Mouse (Mus musculus): ENCODE results near the gene Cd86. TPM values are rescaled to one million over a fixed set of nuclear protein-coding genes. Genes with fewer than 3 reads are reported as not detected.

Gene Cd86
- polyA plus RNA-seq, 1 experiment from 2014 or later, result 1.7 TPM

DNA sequence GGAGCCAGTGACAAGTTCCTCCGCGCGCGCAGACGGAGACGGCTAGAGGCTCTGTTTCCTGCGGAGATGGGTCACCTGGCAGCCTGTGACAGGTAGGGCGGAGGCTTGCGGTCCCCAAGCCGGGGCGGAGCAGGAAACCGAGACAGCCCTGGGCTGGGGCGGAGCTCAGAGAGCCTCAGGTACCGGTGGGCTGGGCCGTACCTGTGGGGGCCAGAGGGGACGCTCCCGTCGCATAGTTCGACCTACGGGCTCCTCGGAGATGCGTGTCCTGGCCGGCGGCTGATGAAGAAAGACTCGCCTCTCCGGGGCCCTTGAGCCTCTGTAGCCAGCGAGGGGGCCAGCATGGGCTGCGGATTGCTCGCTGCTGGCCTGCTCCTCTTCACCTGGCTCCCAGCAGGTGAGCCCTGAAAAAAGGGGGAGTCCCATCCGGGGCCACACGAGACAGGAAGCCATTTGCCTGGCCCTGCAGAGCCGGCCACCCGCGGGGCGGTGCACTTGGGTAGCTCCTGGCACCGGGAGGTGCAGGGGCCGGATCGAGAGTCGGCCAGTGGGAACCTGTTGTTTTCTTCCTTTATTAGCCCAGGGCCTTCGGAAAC, 28.0 kb upstream of the Cd86 start, which contains the start of gene Ildr1:
Gene Ildr1, plus strand, starts transcription at position 161 of the 596 bp plus-strand sequence.
- WGBS, result 4% methylated on average over 40 of the region's 40 CpGs
- H3K4me2 ChIP-seq (ENCODE audit: low read length), result peak within 1 kb of the TSS; percentile 94
- no peaks in the 10 kb centered on the region for H3K9me3 ChIP-seq (ENCODE audit: control insufficient read depth, low read length)
- H3K4me3 ChIP-seq (ENCODE audit: low read length), result peak within 1 kb of the TSS; percentile 54
- H3K4me1 ChIP-seq (ENCODE audit: control insufficient read depth, insufficient read depth, low read depth, low read length), result peaks cover 6% of the 10 kb centered on the region; the same call in 1 of the 2 replicates
- ATAC-seq, result peak; percentile 68
- H3K27me3 ChIP-seq (replicated peaks; ENCODE audit: control insufficient read depth, insufficient read depth, low read length), result no peaks in the 10 kb centered on the region; the same call in none of the 2 replicates
- no peak within 1 kb of the TSS for H3K27ac ChIP-seq (ENCODE audit: low read depth, low read length)
- H3K9ac ChIP-seq (ENCODE audit: low read depth, low read length), result peak within 1 kb of the TSS; percentile 69
- H3K36me3 ChIP-seq (ENCODE audit: control insufficient read depth, insufficient read depth, low read length), result no peaks in the 10 kb centered on the region

DNA sequence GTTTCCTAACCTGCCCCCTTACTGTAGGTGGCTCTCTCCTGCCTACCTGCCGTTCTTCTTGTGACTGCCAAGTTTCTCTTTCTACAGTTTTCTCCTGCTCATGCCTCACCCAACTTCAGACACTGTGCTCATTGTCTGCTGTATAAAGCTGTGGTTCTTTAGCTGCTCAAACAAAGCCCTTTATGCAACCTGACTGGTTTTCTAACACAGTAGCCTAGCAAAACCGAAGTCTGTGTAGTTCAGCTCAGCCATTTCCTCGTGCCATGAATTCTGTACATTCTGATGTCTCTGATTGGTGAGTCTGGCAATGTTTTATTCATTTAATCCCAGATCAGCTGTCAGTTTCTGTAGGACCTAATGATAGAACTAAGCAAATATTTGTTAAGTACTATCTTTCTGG, 25.6 kb upstream of the Cd86 start:
- Histone ChIP-seq H3K4me1 (ENCODE audit: control insufficient read depth, insufficient read depth, low read depth, low read length) (peaks cover 6% of the 10 kb centered on the region; the same call in 1 of the 2 replicates), H3K9me3 (ENCODE audit: control insufficient read depth, low read length) (no peaks in the 10 kb centered on the region), H3K27ac (ENCODE audit: low read depth, low read length) (no peak overlapping the region), H3K9ac (ENCODE audit: low read depth, low read length) (no peak overlapping the region), H3K4me2 (ENCODE audit: low read length) (no peak overlapping the region), H3K4me3 (ENCODE audit: low read length) (no peak overlapping the region), H3K36me3 (ENCODE audit: control insufficient read depth, insufficient read depth, low read length) (no peaks in the 10 kb centered on the region), H3K27me3 (replicated peaks; ENCODE audit: control insufficient read depth, insufficient read depth, low read length) (no peaks in the 10 kb centered on the region; the same call in none of the 2 replicates)
- 69% methylated on average over 3 of the region's 3 CpGs for WGBS
- ATAC-seq, result no peak

DNA sequence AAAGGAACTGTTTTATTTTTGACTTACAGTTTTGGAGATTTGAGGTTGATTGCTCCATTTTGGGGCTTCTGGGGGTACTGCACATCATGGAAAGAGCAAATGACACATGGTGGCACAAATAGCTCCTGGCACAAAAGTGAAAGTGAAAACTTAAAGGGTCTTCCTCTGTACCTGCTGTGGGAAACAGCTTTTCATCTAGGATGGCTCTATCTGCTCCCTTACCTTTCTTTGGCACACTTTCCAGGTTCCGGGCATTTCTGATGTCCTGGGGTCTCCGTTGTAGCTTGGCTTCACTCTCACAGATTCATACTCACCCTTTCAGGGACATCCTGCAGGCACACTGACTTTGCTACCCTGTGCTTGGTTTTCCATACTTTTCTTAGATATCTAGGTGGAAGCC, 22.2 kb upstream of the Cd86 start:
- no peak overlapping the region for H3K9ac ChIP-seq (ENCODE audit: low read depth, low read length)
- 91% methylated on average over 2 of the region's 2 CpGs for WGBS

DNA sequence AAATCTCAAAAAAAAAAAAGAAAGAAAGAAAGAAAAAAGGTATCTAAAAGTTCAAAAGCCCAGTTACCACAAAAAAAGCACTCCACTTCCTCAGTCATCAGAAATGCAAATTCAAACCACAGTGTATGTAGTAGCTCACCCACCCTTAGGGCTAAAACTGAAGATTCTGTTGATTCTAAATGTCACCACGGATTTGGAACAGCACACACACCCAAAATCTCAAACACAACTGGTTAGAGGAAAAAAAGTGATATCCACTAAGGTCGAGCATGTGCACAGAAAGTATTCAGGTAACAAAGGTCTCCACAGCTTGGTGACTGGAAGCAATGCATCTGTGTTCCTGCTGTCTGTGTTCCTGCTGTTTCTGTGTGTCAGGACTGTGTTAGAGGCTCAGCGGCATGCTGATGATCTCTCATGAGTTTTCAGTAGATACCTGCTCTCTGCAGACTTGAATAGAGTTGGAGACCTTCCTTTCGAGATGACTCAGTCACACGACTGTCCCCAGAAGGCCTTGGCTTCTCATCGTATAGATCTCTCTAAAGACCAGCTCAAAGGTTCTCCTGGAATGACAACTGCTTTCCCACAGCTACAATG, 18.5 kb upstream of the Cd86 start:
- ATAC-seq, result no peak
- no peak overlapping the region for H3K4me2 ChIP-seq (ENCODE audit: low read length)
- H3K4me1 ChIP-seq (ENCODE audit: control insufficient read depth, insufficient read depth, low read depth, low read length), result no peaks in the 10 kb centered on the region
- no peaks in the 10 kb centered on the region for H3K36me3 ChIP-seq (ENCODE audit: control insufficient read depth, insufficient read depth, low read length)
- no peak overlapping the region for H3K27ac ChIP-seq (ENCODE audit: low read depth, low read length)
- H3K4me3 ChIP-seq (ENCODE audit: low read length), result no peak overlapping the region
- WGBS, result 80% methylated on average over 6 of the region's 6 CpGs
- no peaks in the 10 kb centered on the region for H3K9me3 ChIP-seq (ENCODE audit: control insufficient read depth, low read length)
- H3K9ac ChIP-seq (ENCODE audit: low read depth, low read length), result no peak overlapping the region
- H3K27me3 ChIP-seq (replicated peaks; ENCODE audit: control insufficient read depth, insufficient read depth, low read length), result no peaks in the 10 kb centered on the region

More for the DNA sequence above, 22.2 kb upstream of the Cd86 start:
- Histone ChIP-seq H3K9me3 (ENCODE audit: control insufficient read depth, low read length) (no peaks in the 10 kb centered on the region), H3K4me3 (ENCODE audit: low read length) (no peak overlapping the region), H3K27me3 (replicated peaks; ENCODE audit: control insufficient read depth, insufficient read depth, low read length) (no peaks in the 10 kb centered on the region), H3K27ac (ENCODE audit: low read depth, low read length) (no peak overlapping the region), H3K36me3 (ENCODE audit: control insufficient read depth, insufficient read depth, low read length) (no peaks in the 10 kb centered on the region), H3K4me1 (ENCODE audit: control insufficient read depth, insufficient read depth, low read depth, low read length) (no peaks in the 10 kb centered on the region), H3K4me2 (ENCODE audit: low read length) (no peak overlapping the region)
- no peak for ATAC-seq

DNA sequence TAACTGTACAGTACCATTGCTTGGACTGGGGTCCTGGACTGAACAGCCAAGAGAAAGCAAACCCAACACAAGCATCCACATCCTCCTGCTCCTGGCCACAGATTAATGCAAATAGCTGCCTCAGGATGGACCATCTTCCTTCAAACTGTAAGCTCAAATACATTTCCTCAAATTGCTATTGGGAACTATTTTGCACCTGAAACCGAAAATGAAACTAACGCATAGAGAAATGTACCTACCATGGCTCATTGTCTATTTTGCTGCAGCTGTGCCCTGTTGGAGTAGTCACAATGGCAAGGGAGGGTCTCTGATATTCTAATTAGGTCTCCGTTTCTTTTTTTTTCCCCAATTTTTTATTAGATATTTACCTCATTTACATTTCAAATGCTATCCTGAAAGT, 15.9 kb upstream of the Cd86 start:
- Histone ChIP-seq H3K27me3 (replicated peaks; ENCODE audit: control insufficient read depth, insufficient read depth, low read length) (no peaks in the 10 kb centered on the region), H3K4me2 (ENCODE audit: low read length) (no peak overlapping the region), H3K9me3 (ENCODE audit: control insufficient read depth, low read length) (no peaks in the 10 kb centered on the region), H3K9ac (ENCODE audit: low read depth, low read length) (no peak overlapping the region), H3K27ac (ENCODE audit: low read depth, low read length) (no peak overlapping the region), H3K4me3 (ENCODE audit: low read length) (no peak overlapping the region), H3K36me3 (ENCODE audit: control insufficient read depth, insufficient read depth, low read length) (no peaks in the 10 kb centered on the region), H3K4me1 (ENCODE audit: control insufficient read depth, insufficient read depth, low read depth, low read length) (no peaks in the 10 kb centered on the region)
- no peak for ATAC-seq
- 94% methylated on average over 3 of the region's 3 CpGs for WGBS

DNA sequence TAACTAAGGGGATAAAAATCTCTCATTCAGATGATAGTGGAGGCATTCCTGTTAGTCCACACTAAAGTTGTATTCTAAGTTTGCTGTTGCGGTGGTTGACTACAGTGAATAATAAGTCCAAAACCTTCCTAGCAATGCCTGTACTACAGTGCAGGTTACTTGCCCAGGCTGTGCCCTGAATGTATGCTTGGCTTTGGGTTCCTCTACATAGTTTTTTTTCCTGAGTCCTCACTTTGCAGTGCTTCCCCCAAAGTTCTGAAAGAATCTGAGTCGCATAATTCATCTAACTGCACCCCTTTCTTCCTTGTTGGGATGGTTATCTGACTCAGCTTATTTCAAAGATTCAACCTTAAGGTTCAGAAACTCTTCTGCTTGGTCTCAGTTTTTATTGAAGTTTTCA, 10.0 kb upstream of the Cd86 start:
- no peak overlapping the region for H3K4me2 ChIP-seq (ENCODE audit: low read length)
- 94% methylated on average over 2 of the region's 2 CpGs for WGBS
- H3K9me3 ChIP-seq (ENCODE audit: control insufficient read depth, low read length), result no peaks in the 10 kb centered on the region
- H3K4me3 ChIP-seq (ENCODE audit: low read length), result no peak overlapping the region
- H3K9ac ChIP-seq (ENCODE audit: low read depth, low read length), result no peak overlapping the region
- no peaks in the 10 kb centered on the region for H3K36me3 ChIP-seq (ENCODE audit: control insufficient read depth, insufficient read depth, low read length)
- no peak overlapping the region for H3K27ac ChIP-seq (ENCODE audit: low read depth, low read length)
- no peaks in the 10 kb centered on the region for H3K4me1 ChIP-seq (ENCODE audit: control insufficient read depth, insufficient read depth, low read depth, low read length)
- ATAC-seq, result no peak
- no peaks in the 10 kb centered on the region for H3K27me3 ChIP-seq (replicated peaks; ENCODE audit: control insufficient read depth, insufficient read depth, low read length)

DNA sequence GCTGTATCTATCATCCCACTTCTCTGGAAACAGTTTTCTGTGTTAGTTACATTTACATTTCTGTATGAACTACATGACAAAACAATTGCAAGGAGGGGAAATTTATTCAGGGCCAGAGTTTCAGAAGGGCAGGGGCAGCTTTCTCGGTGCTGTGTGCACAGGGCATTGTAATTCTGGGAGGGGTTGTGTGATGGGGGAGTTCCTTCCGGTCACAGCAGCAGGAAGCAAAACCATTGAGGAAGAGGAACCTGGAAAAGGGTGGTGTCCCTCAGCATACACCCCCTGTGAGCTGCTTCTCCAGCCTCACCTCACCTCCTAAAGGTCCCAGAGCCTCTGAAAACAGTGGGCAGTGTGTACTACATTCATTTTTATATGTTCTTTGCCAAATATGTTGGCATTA, 9.4 kb upstream of the Cd86 start:
- Histone ChIP-seq H3K4me1 (ENCODE audit: control insufficient read depth, insufficient read depth, low read depth, low read length) (no peaks in the 10 kb centered on the region), H3K4me3 (ENCODE audit: low read length) (no peak overlapping the region), H3K9ac (ENCODE audit: low read depth, low read length) (no peak overlapping the region), H3K27ac (ENCODE audit: low read depth, low read length) (no peak overlapping the region), H3K9me3 (ENCODE audit: control insufficient read depth, low read length) (no peaks in the 10 kb centered on the region), H3K4me2 (ENCODE audit: low read length) (no peak overlapping the region), H3K27me3 (replicated peaks; ENCODE audit: control insufficient read depth, insufficient read depth, low read length) (no peaks in the 10 kb centered on the region), H3K36me3 (ENCODE audit: control insufficient read depth, insufficient read depth, low read length) (no peaks in the 10 kb centered on the region)
- 34% methylated on average over 2 of the region's 2 CpGs for WGBS
- no peak for ATAC-seq

DNA sequence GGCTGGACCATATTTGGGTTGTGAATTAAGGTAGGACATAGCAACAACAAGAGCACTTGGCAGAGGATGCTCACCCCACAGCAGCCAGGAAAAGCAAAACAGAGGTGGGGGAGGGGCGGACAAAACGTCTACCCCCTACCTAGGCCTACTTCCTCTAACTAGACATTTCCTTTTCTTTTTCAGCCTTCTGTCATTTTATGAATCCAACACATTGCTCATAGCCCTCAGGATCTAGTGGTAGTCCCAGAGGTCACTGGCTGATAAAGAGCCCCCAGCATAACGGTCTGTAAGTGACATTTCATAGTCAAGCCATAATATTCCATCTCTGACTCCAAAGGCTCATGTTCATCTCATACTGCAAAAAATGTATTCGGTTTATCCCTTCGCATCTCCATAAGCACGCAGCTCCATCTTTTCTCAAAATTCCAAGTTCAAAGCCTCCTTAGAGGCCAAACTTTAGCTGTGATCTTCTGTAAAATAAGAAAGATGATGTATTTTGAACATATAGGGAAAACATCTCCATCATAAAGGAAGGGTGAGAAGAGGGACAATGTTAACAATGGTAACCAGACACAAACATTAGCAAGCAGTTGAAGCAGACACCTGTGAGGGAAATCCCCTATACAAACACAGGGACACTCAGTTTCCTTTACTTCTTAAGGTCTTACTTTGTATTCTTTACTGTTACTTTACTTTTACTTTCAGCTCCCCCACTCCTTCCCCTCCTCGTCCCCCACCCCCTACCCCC, 8.8 kb upstream of the Cd86 start:
- H3K36me3 ChIP-seq (ENCODE audit: control insufficient read depth, insufficient read depth, low read length), result no peaks in the 10 kb centered on the region
- H3K27me3 ChIP-seq (replicated peaks; ENCODE audit: control insufficient read depth, insufficient read depth, low read length), result no peaks in the 10 kb centered on the region
- no peak overlapping the region for H3K4me3 ChIP-seq (ENCODE audit: low read length)
- no peaks in the 10 kb centered on the region for H3K9me3 ChIP-seq (ENCODE audit: control insufficient read depth, low read length)
- no peaks in the 10 kb centered on the region for H3K4me1 ChIP-seq (ENCODE audit: control insufficient read depth, insufficient read depth, low read depth, low read length)
- H3K9ac ChIP-seq (ENCODE audit: low read depth, low read length), result no peak overlapping the region
- H3K27ac ChIP-seq (ENCODE audit: low read depth, low read length), result no peak overlapping the region
- no peak overlapping the region for H3K4me2 ChIP-seq (ENCODE audit: low read length)
- no peak for ATAC-seq
- WGBS, result 78% methylated on average over 7 of the region's 7 CpGs

DNA sequence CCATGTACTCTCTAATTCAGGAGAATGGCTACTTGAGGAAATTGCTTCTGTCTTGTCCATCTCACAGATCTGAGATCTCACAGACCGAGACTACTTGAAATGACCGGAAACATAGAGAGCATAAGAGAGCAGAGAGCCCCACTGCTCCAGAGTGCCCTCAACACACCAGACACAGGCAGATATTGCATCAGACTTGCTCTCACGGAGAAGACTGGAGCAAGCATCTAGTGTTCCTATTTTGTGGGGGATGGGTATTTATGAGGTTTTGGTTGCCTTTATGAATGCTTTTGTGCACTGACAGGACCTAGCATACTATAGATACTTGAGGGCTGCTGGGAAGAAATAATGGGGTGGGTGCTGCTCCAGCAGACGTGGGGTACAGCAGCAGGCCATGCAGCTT, 7.3 kb upstream of the Cd86 start:
- WGBS, result 81% methylated on average over 4 of the region's 4 CpGs
- H3K9ac ChIP-seq (ENCODE audit: low read depth, low read length), result no peak overlapping the region
- H3K4me2 ChIP-seq (ENCODE audit: low read length), result no peak overlapping the region
- no peaks in the 10 kb centered on the region for H3K4me1 ChIP-seq (ENCODE audit: control insufficient read depth, insufficient read depth, low read depth, low read length)
- no peak overlapping the region for H3K27ac ChIP-seq (ENCODE audit: low read depth, low read length)
- no peak for ATAC-seq
- H3K9me3 ChIP-seq (ENCODE audit: control insufficient read depth, low read length), result no peaks in the 10 kb centered on the region
- no peaks in the 10 kb centered on the region for H3K27me3 ChIP-seq (replicated peaks; ENCODE audit: control insufficient read depth, insufficient read depth, low read length)
- no peak overlapping the region for H3K4me3 ChIP-seq (ENCODE audit: low read length)
- no peaks in the 10 kb centered on the region for H3K36me3 ChIP-seq (ENCODE audit: control insufficient read depth, insufficient read depth, low read length)
